ENCODE assay signal across 9 mouse cellular contexts in genomic region chr14:45992041-45992869, GRCm38 (mm10).
DNase-seq lines count a peak whose midpoint lies in the region; ATAC-seq and TF ChIP-seq lines count a peak whose summit lies in the region.
"Had no signal": no experiment of that assay in that cellular context is flagged by ENCODE, and none has a peak within 500 bp of the region (broad histone marks: within the 10 kb centered on the region; RNA-seq: fewer than 3 reads in every experiment).

No protein-coding gene starts in this region.

- WGBS in kidney, adult 2 months: 60% methylated on average over 17 of the region's 17 CpGs
- WGBS in limb, embryonic 10.5 days: 35% methylated on average over 17 of the region's 17 CpGs
- WGBS in stomach, embryonic 15.5 days: 27% methylated on average over 17 of the region's 17 CpGs
- WGBS in forebrain, embryonic 14.5 days: 80% methylated on average over 17 of the region's 17 CpGs

- DNase-seq in kidney, adult 2 months: peak; percentile 75
- no peak for DNase-seq in kidney, postnatal 4 days
- peak; percentile 62 to 69 for DNase-seq in heart, adult 9 months (ENCODE audit: low spot score in 2 of 2)
- DNase-seq in limb, embryonic 10.5 days (ENCODE audit: low spot score): no peak
- no peak for DNase-seq in layer of hippocampus, adult 2 months (ENCODE audit: low spot score in 2 of 2)
- no peak for DNase-seq in forebrain, embryonic 14.5 days (ENCODE audit: low spot score)

- H3K4me1 ChIP-seq in kidney, adult 2 months (ENCODE audit: control insufficient read depth, insufficient read depth, low read length): peaks cover 9% of the 10 kb centered on the region; the same call in 1 of the 2 replicates
- H3K4me1 ChIP-seq in limb, embryonic 10.5 days: peaks cover 49% of the 10 kb centered on the region
- no peaks in the 10 kb centered on the region; the same call in 1 of the 2 replicates for H3K4me1 ChIP-seq in stomach, embryonic 15.5 days
- no peaks in the 10 kb centered on the region for H3K4me1 ChIP-seq in forebrain, embryonic 14.5 days (ENCODE audit: control insufficient read depth, insufficient read depth, low read length)
- H3K4me1 ChIP-seq: liver, embryonic 15.5 days had no signal

- no peak for ATAC-seq in stomach, embryonic 15.5 days (ENCODE audit: insufficient read depth, low FRiP score, low read depth)
- no peak for ATAC-seq in forebrain, embryonic 14.5 days

- H3K9me3 ChIP-seq in limb, embryonic 10.5 days (replicated peaks): no peaks in the 10 kb centered on the region
- no peaks in the 10 kb centered on the region for H3K9me3 ChIP-seq in stomach, embryonic 15.5 days
- no peaks in the 10 kb centered on the region for H3K9me3 ChIP-seq in forebrain, embryonic 14.5 days (replicated peaks; ENCODE audit: control insufficient read depth, low read length)
- H3K9me3 ChIP-seq: liver, embryonic 15.5 days; neural tube, embryonic 12.5 days had no signal

- no peak for TF ChIP-seq CTCF in kidney, adult 2 months (conservative IDR thresholded peaks at IDR 0.05; ENCODE audit: insufficient read depth, insufficient read length, low read depth, low read length)
- no peak for TF ChIP-seq CTCF in layer of hippocampus, adult 2 months (conservative IDR thresholded peaks at IDR 0.05)

- no peaks in the 10 kb centered on the region for H3K27me3 ChIP-seq in kidney, adult 2 months (replicated peaks; ENCODE audit: control insufficient read depth, insufficient read depth, low read length)
- peaks cover 27% of the 10 kb centered on the region for H3K27me3 ChIP-seq in limb, embryonic 10.5 days (ENCODE audit: low read depth, poor library complexity, severe bottlenecking)
- H3K27me3 ChIP-seq in stomach, embryonic 15.5 days (replicated peaks): no peaks in the 10 kb centered on the region
- H3K27me3 ChIP-seq in forebrain, embryonic 14.5 days (replicated peaks; ENCODE audit: control insufficient read depth, insufficient read depth, low read length): no peaks in the 10 kb centered on the region
- H3K27me3 ChIP-seq: liver, embryonic 15.5 days; neural tube, embryonic 12.5 days had no signal

- no peak overlapping the region for H3K4me3 ChIP-seq in kidney, adult 2 months (ENCODE audit: insufficient read depth, low read depth, low read length)
- H3K4me3 ChIP-seq in limb, embryonic 10.5 days: no peak overlapping the region
- no peak overlapping the region for H3K4me3 ChIP-seq in stomach, embryonic 15.5 days (replicated peaks)
- no peak overlapping the region for H3K4me3 ChIP-seq in layer of hippocampus, adult 2 months
- H3K4me3 ChIP-seq in forebrain, embryonic 14.5 days (ENCODE audit: low read depth, low read length): no peak overlapping the region
- H3K4me3 ChIP-seq: liver, embryonic 15.5 days; neural tube, embryonic 12.5 days had no signal

- H3K27ac ChIP-seq in kidney, adult 2 months (ENCODE audit: insufficient read depth, low read depth, low read length): peak overlapping the region; percentile 64
- peak overlapping the region; percentile 3; the same call in 1 of the 2 replicates for H3K27ac ChIP-seq in limb, embryonic 10.5 days
- H3K27ac ChIP-seq in stomach, embryonic 15.5 days: peak overlapping the region; percentile 41
- no peak overlapping the region for H3K27ac ChIP-seq in layer of hippocampus, adult 2 months
- no peak overlapping the region for H3K27ac ChIP-seq in forebrain, embryonic 14.5 days (ENCODE audit: low read depth, low read length)
- H3K27ac ChIP-seq: liver, embryonic 15.5 days; neural tube, embryonic 12.5 days had no signal

- no peaks in the 10 kb centered on the region for H3K36me3 ChIP-seq in kidney, adult 2 months (ENCODE audit: control insufficient read depth, insufficient read depth, low read length)
- no peaks in the 10 kb centered on the region for H3K36me3 ChIP-seq in limb, embryonic 10.5 days
- no peaks in the 10 kb centered on the region for H3K36me3 ChIP-seq in stomach, embryonic 15.5 days
- no peaks in the 10 kb centered on the region for H3K36me3 ChIP-seq in forebrain, embryonic 14.5 days (ENCODE audit: control insufficient read depth, insufficient read depth, low read length)
- H3K36me3 ChIP-seq: liver, embryonic 15.5 days; neural tube, embryonic 12.5 days had no signal

- TF ChIP-seq POLR2A in kidney, adult 2 months (IDR thresholded peaks at IDR 0.05; ENCODE audit: low read depth, low read length): no peak

- no peak overlapping the region for H3K9ac ChIP-seq in stomach, embryonic 15.5 days
- no peak overlapping the region for H3K9ac ChIP-seq in forebrain, embryonic 14.5 days (ENCODE audit: low read length)
- H3K9ac ChIP-seq: liver, embryonic 15.5 days; neural tube, embryonic 12.5 days had no signal

- H3K4me2 ChIP-seq in stomach, embryonic 15.5 days: no peak overlapping the region
- no peak overlapping the region for H3K4me2 ChIP-seq in forebrain, embryonic 14.5 days (ENCODE audit: low read length)
- H3K4me2 ChIP-seq: liver, embryonic 15.5 days; neural tube, embryonic 12.5 days had no signal

Comparison
In these comparisons a context has a peak if more than half of its experiments do, and no peak if none do; other contexts are left out.
1. DNase-seq: peak in kidney, adult 2 months (single experiment) and heart, adult 9 months (2 of 2); none in kidney, postnatal 4 days (0 of 2), limb, embryonic 10.5 days (single experiment), layer of hippocampus, adult 2 months (0 of 2) and forebrain, embryonic 14.5 days (single experiment).
2. H3K27ac ChIP-seq: peak in kidney, adult 2 months (single experiment), limb, embryonic 10.5 days (single experiment) and stomach, embryonic 15.5 days (single experiment); none in layer of hippocampus, adult 2 months (single experiment) and forebrain, embryonic 14.5 days (single experiment).